Mouse (Mus musculus): Measurements from ENCODE around the gene Ctdspl. TPM values are rescaled to one million over a fixed set of nuclear protein-coding genes. Genes with fewer than 3 reads are reported as not detected.
A peak's percentile ranks its signal among the peaks of the same experiment; 100 is the strongest.

Gene Ctdspl
- polyA plus RNA-seq, 1 experiment from 2014 or later: 27.8 TPM

GRCm38 (mm10) chr9:118891593-118891992, 34.7 kb upstream of the Ctdspl start:
- WGBS: 71% methylated on average over 9 of the region's 9 CpGs
- H3K27me3 ChIP-seq (replicated peaks; ENCODE audit: insufficient read depth, low read length): no peaks in the 10 kb centered on the region
- ATAC-seq: no peak
- no peaks in the 10 kb centered on the region for H3K4me1 ChIP-seq (ENCODE audit: insufficient read depth, low read depth, low read length)
- TF ChIP-seq EP300 (IDR thresholded peaks at IDR 0.05) (no peak), CTCF (IDR thresholded peaks at IDR 0.05) (no peak)
- no peak overlapping the region for H3K27ac ChIP-seq (ENCODE audit: low read length)
- no peak overlapping the region for H3K9ac ChIP-seq (replicated peaks; ENCODE audit: low read depth)
- no peaks in the 10 kb centered on the region for H3K9me3 ChIP-seq (ENCODE audit: low read length)
- no peak overlapping the region for H3K4me2 ChIP-seq (replicated peaks; ENCODE audit: low read depth, low read length)
- no peak for DNase-seq (ENCODE audit: low spot score)
- no peak overlapping the region for H3K4me3 ChIP-seq (ENCODE audit: low read depth, low read length)
- no peaks in the 10 kb centered on the region for H3K36me3 ChIP-seq (ENCODE audit: insufficient read depth, low read length)

GRCm38 (mm10) chr9:118895101-118895500, 31.2 kb upstream of the Ctdspl start:
- no peaks in the 10 kb centered on the region for H3K27me3 ChIP-seq (replicated peaks; ENCODE audit: insufficient read depth, low read length)
- no peaks in the 10 kb centered on the region for H3K9me3 ChIP-seq (ENCODE audit: low read length)
- no peak overlapping the region for H3K27ac ChIP-seq (ENCODE audit: low read length)
- H3K4me2 ChIP-seq (replicated peaks; ENCODE audit: low read depth, low read length): no peak overlapping the region
- 69% methylated on average over 2 of the region's 2 CpGs for WGBS
- no peak overlapping the region for H3K9ac ChIP-seq (replicated peaks; ENCODE audit: low read depth)
- no peak overlapping the region for H3K4me3 ChIP-seq (ENCODE audit: low read depth, low read length)
- ATAC-seq (no peak), DNase-seq (ENCODE audit: low spot score) (no peak)
- no peaks in the 10 kb centered on the region for H3K4me1 ChIP-seq (ENCODE audit: insufficient read depth, low read depth, low read length)
- TF ChIP-seq EP300 (IDR thresholded peaks at IDR 0.05) (no peak), CTCF (IDR thresholded peaks at IDR 0.05) (peak; percentile 37)
- H3K36me3 ChIP-seq (ENCODE audit: insufficient read depth, low read length): no peaks in the 10 kb centered on the region

GRCm38 (mm10) chr9:118900677-118901076, 25.6 kb upstream of the Ctdspl start:
- Histone ChIP-seq H3K9me3 (ENCODE audit: low read length) (no peaks in the 10 kb centered on the region), H3K27me3 (replicated peaks; ENCODE audit: insufficient read depth, low read length) (no peaks in the 10 kb centered on the region), H3K4me3 (ENCODE audit: low read depth, low read length) (no peak overlapping the region), H3K9ac (replicated peaks; ENCODE audit: low read depth) (no peak overlapping the region), H3K36me3 (ENCODE audit: insufficient read depth, low read length) (no peaks in the 10 kb centered on the region), H3K4me2 (replicated peaks; ENCODE audit: low read depth, low read length) (no peak overlapping the region), H3K27ac (ENCODE audit: low read length) (no peak overlapping the region), H3K4me1 (ENCODE audit: insufficient read depth, low read depth, low read length) (no peaks in the 10 kb centered on the region)
- 58% methylated on average over 2 of the region's 2 CpGs for WGBS
- DNase-seq (ENCODE audit: low spot score): no peak
- TF ChIP-seq EP300 (IDR thresholded peaks at IDR 0.05): no peak
- TF ChIP-seq CTCF (IDR thresholded peaks at IDR 0.05): no peak
- ATAC-seq: no peak

- Histone ChIP-seq H3K27me3 (replicated peaks; ENCODE audit: insufficient read depth, low read length) (no peaks in the 10 kb centered on the region), H3K36me3 (ENCODE audit: insufficient read depth, low read length) (no peaks in the 10 kb centered on the region), H3K27ac (ENCODE audit: low read length) (no peak overlapping the region), H3K9me3 (ENCODE audit: low read length) (no peaks in the 10 kb centered on the region), H3K4me3 (ENCODE audit: low read depth, low read length) (no peak overlapping the region), H3K9ac (replicated peaks; ENCODE audit: low read depth) (no peak overlapping the region), H3K4me1 (ENCODE audit: insufficient read depth, low read depth, low read length) (no peaks in the 10 kb centered on the region), H3K4me2 (replicated peaks; ENCODE audit: low read depth, low read length) (no peak overlapping the region)
- ATAC-seq (no peak), DNase-seq (ENCODE audit: low spot score) (no peak)
- TF ChIP-seq CTCF (IDR thresholded peaks at IDR 0.05): no peak
- TF ChIP-seq EP300 (IDR thresholded peaks at IDR 0.05): no peak
- 66% methylated on average over 6 of the region's 6 CpGs for WGBS
These were observed 24.3 kb upstream of the Ctdspl start for GRCm38 (mm10) chr9:118901917-118902316.

GRCm38 (mm10) chr9:118907934-118908620, 18.2 kb upstream of the Ctdspl start:
- WGBS: 51% methylated on average over 18 of the region's 18 CpGs
- no peaks in the 10 kb centered on the region for H3K27me3 ChIP-seq (replicated peaks; ENCODE audit: insufficient read depth, low read length)
- no peaks in the 10 kb centered on the region for H3K36me3 ChIP-seq (ENCODE audit: insufficient read depth, low read length)
- no peaks in the 10 kb centered on the region for H3K9me3 ChIP-seq (ENCODE audit: low read length)
- DNase-seq (ENCODE audit: low spot score) (peak; percentile 76), ATAC-seq (peak; percentile 59)
- no peak overlapping the region for H3K4me3 ChIP-seq (ENCODE audit: low read depth, low read length)
- no peak overlapping the region for H3K27ac ChIP-seq (ENCODE audit: low read length)
- H3K9ac ChIP-seq (replicated peaks; ENCODE audit: low read depth): no peak overlapping the region
- no peak overlapping the region for H3K4me2 ChIP-seq (replicated peaks; ENCODE audit: low read depth, low read length)
- TF ChIP-seq EP300 (IDR thresholded peaks at IDR 0.05) (peak; percentile 33; the same call in 1 of the 2 replicates), CTCF (IDR thresholded peaks at IDR 0.05) (peak; percentile 95)
- H3K4me1 ChIP-seq (ENCODE audit: insufficient read depth, low read depth, low read length): no peaks in the 10 kb centered on the region

- Histone ChIP-seq H3K27ac (ENCODE audit: low read length) (no peak overlapping the region), H3K4me2 (replicated peaks; ENCODE audit: low read depth, low read length) (no peak overlapping the region), H3K9me3 (ENCODE audit: low read length) (no peaks in the 10 kb centered on the region), H3K9ac (replicated peaks; ENCODE audit: low read depth) (no peak overlapping the region), H3K4me3 (ENCODE audit: low read depth, low read length) (no peak overlapping the region), H3K36me3 (ENCODE audit: insufficient read depth, low read length) (no peaks in the 10 kb centered on the region), H3K4me1 (ENCODE audit: insufficient read depth, low read depth, low read length) (no peaks in the 10 kb centered on the region), H3K27me3 (replicated peaks; ENCODE audit: insufficient read depth, low read length) (no peaks in the 10 kb centered on the region)
- peak; percentile 85 for DNase-seq (ENCODE audit: low spot score)
- peak; percentile 61 for ATAC-seq
- 46% methylated on average over 9 of the region's 9 CpGs for WGBS
- TF ChIP-seq EP300 (IDR thresholded peaks at IDR 0.05) (peak; percentile 65; the same call in 1 of the 2 replicates), CTCF (IDR thresholded peaks at IDR 0.05) (no peak)
These were observed 13.2 kb upstream of the Ctdspl start for GRCm38 (mm10) chr9:118913048-118913447.
